Comparison of ENCODE assay signal across 19 mouse cellular contexts in the genomic region with DNA sequence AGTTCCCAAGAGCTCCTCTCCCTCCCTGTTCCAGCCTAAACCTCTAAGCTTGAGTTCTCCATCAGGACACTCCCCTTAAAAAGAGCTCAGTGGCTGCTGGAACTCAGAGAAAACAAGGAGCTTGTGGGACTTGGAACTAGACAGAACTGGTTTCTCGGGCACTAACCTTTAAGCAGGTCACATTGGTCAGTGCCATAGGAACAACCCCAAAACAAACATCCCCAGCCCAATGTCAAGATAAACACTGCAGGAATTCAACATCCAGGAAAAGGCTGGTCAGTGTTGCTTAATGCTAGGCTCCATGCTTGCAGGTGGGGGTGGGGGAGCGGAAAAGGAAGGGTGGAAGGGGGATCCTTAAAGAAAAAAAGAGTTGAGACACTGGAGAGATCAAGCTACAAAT.
DNase-seq lines count a peak whose midpoint lies in the region; ATAC-seq and TF ChIP-seq lines count a peak whose summit lies in the region.
"Had no signal": no experiment of that assay in that cellular context is flagged by ENCODE, and none has a peak within 500 bp of the region (broad histone marks: within the 10 kb centered on the region; RNA-seq: fewer than 3 reads in every experiment).

No protein-coding gene starts in this region.

- peak; percentile 59 for DNase-seq in kidney, adult 2 months
- no peak for DNase-seq in kidney, postnatal 10 days
- DNase-seq in ZHBTc4 (ENCODE audit: low read depth, low spot score) = peak; percentile 59
- DNase-seq in layer of hippocampus, adult 18-20 months (ENCODE audit: low spot score in 2 of 2) = no peak
- no peak for DNase-seq in T-cell, adult 2 months (ENCODE audit: low spot score)
- DNase-seq: adrenal gland, postnatal 25 days; B cell, adult 2 months; heart, postnatal 10 days; layer of hippocampus, adult 9-11 months; right cerebral cortex, postnatal 4 days; thymus, postnatal 25 days had no signal

- no peak for TF ChIP-seq CTCF in kidney, adult 2 months (conservative IDR thresholded peaks at IDR 0.05; ENCODE audit: insufficient read depth, insufficient read length, low read depth, low read length)

- no peak overlapping the region for H3K4me3 ChIP-seq in kidney, adult 2 months (ENCODE audit: insufficient read depth, low read depth, low read length)
- H3K4me3 ChIP-seq in liver, embryonic 12.5 days = no peak overlapping the region
- H3K4me3 ChIP-seq in stomach, embryonic 14.5 days (ENCODE audit: low read depth, low read length) = no peak overlapping the region
- H3K4me3 ChIP-seq: embryonic facial prominence, embryonic 13.5 days; forebrain, embryonic 10.5 days; hindbrain, embryonic 15.5 days; limb, embryonic 10.5 days; neural tube, embryonic 12.5 days had no signal

- ATAC-seq in liver, embryonic 12.5 days = peak; percentile 69
- peak; percentile 78 for ATAC-seq in stomach, embryonic 14.5 days (ENCODE audit: insufficient number of reproducible peaks, insufficient read depth, low FRiP score, low read depth)
- ATAC-seq: midbrain, embryonic 16.5 days had no signal

- H3K27me3 ChIP-seq in kidney, adult 2 months (replicated peaks; ENCODE audit: control insufficient read depth, insufficient read depth, low read length) = no peaks in the 10 kb centered on the region
- H3K27me3 ChIP-seq in liver, embryonic 12.5 days (replicated peaks) = no peaks in the 10 kb centered on the region
- no peaks in the 10 kb centered on the region for H3K27me3 ChIP-seq in stomach, embryonic 14.5 days (ENCODE audit: control insufficient read depth, insufficient read depth, low read length)
- H3K27me3 ChIP-seq: embryonic facial prominence, embryonic 13.5 days; hindbrain, embryonic 15.5 days; neural tube, embryonic 12.5 days had no signal

- H3K9me3 ChIP-seq in liver, embryonic 12.5 days (replicated peaks) = no peaks in the 10 kb centered on the region
- H3K9me3 ChIP-seq in stomach, embryonic 14.5 days (ENCODE audit: control insufficient read depth, low read depth, low read length) = no peaks in the 10 kb centered on the region
- H3K9me3 ChIP-seq: forebrain, embryonic 10.5 days; hindbrain, embryonic 15.5 days; limb, embryonic 10.5 days; neural tube, embryonic 12.5 days had no signal

- H3K27ac ChIP-seq in kidney, adult 2 months (ENCODE audit: insufficient read depth, low read depth, low read length) = peak overlapping the region; percentile 77; the same call in 1 of the 2 replicates
- H3K27ac ChIP-seq in liver, embryonic 12.5 days = 0 out of 2 replicates have a peak overlapping the region, but pooled peaks have one; percentile 45
- H3K27ac ChIP-seq in stomach, embryonic 14.5 days (ENCODE audit: low read length) = no peak overlapping the region
- H3K27ac ChIP-seq: embryonic facial prominence, embryonic 13.5 days; forebrain, embryonic 10.5 days; hindbrain, embryonic 15.5 days; limb, embryonic 10.5 days; neural tube, embryonic 12.5 days had no signal

- TF ChIP-seq POLR2A in kidney, adult 2 months (IDR thresholded peaks at IDR 0.05; ENCODE audit: low read depth, low read length) = no peak

- peaks cover 13% of the 10 kb centered on the region for H3K36me3 ChIP-seq in kidney, adult 2 months (ENCODE audit: control insufficient read depth, insufficient read depth, low read length)
- H3K36me3 ChIP-seq in liver, embryonic 12.5 days = peaks cover 92% of the 10 kb centered on the region
- H3K36me3 ChIP-seq in stomach, embryonic 14.5 days (ENCODE audit: control insufficient read depth, insufficient read depth, low read length) = peaks cover 33% of the 10 kb centered on the region

- no peaks in the 10 kb centered on the region; the same call in 1 of the 2 replicates for H3K4me1 ChIP-seq in kidney, adult 2 months (ENCODE audit: control insufficient read depth, insufficient read depth, low read length)
- peaks cover 6% of the 10 kb centered on the region for H3K4me1 ChIP-seq in liver, embryonic 12.5 days
- H3K4me1 ChIP-seq in stomach, embryonic 14.5 days (ENCODE audit: control insufficient read depth, insufficient read depth, low read length) = no peaks in the 10 kb centered on the region
- H3K4me1 ChIP-seq: embryonic facial prominence, embryonic 13.5 days; forebrain, embryonic 10.5 days; hindbrain, embryonic 15.5 days; neural tube, embryonic 12.5 days had no signal

- WGBS in kidney, adult 2 months = 66% methylated on average over 2 of the region's 2 CpGs
- 68% methylated on average over 2 of the region's 2 CpGs for WGBS in liver, embryonic 12.5 days (ENCODE audit: insufficient replicate concordance)
- 42% methylated on average over 2 of the region's 2 CpGs for WGBS in stomach, embryonic 14.5 days

- H3K9ac ChIP-seq in liver, embryonic 12.5 days = no peak overlapping the region
- no peak overlapping the region for H3K9ac ChIP-seq in stomach, embryonic 14.5 days (replicated peaks; ENCODE audit: low read depth, low read length)
- H3K9ac ChIP-seq: embryonic facial prominence, embryonic 13.5 days; hindbrain, embryonic 15.5 days; neural tube, embryonic 12.5 days had no signal

- no peak overlapping the region for H3K4me2 ChIP-seq in liver, embryonic 12.5 days
- H3K4me2 ChIP-seq in stomach, embryonic 14.5 days (replicated peaks; ENCODE audit: low read depth, low read length) = no peak overlapping the region
- H3K4me2 ChIP-seq: embryonic facial prominence, embryonic 13.5 days; hindbrain, embryonic 15.5 days; neural tube, embryonic 12.5 days had no signal

Comparison
In these comparisons a context has a peak if more than half of its experiments do, and no peak if none do; other contexts are left out.
1. DNase-seq: peak in kidney, adult 2 months (single experiment) and ZHBTc4 (single experiment); none in kidney, postnatal 10 days (single experiment), layer of hippocampus, adult 18-20 months (0 of 2) and T-cell, adult 2 months (single experiment).